Mouse (Mus musculus): ENCODE results near the gene Dyrk3. TPM values are rescaled to one million over a fixed set of nuclear protein-coding genes. Genes with fewer than 3 reads are reported as not detected.
"Not testable (repeated sequence)": the region's sequence is repeated elsewhere in the genome, so short reads cannot be mapped to it uniquely, and the experiment has no call there.

The Dyrk3 gene
- total and polyA plus RNA-seq, 3 experiments = 16.9 to 52.4 (median 21.1) TPM

GRCm38 (mm10) chr1:131164427-131164826 lies 26.3 kb upstream of the Dyrk3 start:
- H3K9me3 ChIP-seq (replicated peaks) = no peaks in the 10 kb centered on the region
- H3K27me3 ChIP-seq (ENCODE audit: insufficient read depth, low read length) = no peaks in the 10 kb centered on the region
- TF ChIP-seq POLR2AphosphoS5 (IDR thresholded peaks at IDR 0.05; ENCODE audit: insufficient replicate concordance, low read depth, low read length) (no peak), CTCF (IDR thresholded peaks at IDR 0.05; ENCODE audit: low read depth, low read length) (no peak), GATA1 (IDR thresholded peaks at IDR 0.05; ENCODE audit: borderline replicate concordance, low read length) (no peak), GATA2 (IDR thresholded peaks at IDR 0.05; ENCODE audit: borderline replicate concordance, low read depth, low read length) (no peak), TAL1 (conservative IDR thresholded peaks at IDR 0.05; ENCODE audit: low read depth, low read length) (no peak)
- H3K4me3 ChIP-seq (ENCODE audit: low read depth, low read length) = no peak overlapping the region
- peaks cover 98% of the 10 kb centered on the region for H3K36me3 ChIP-seq (replicated peaks)
- DNase-seq (ENCODE audit: low spot score) = no peak
- H3K4me1 ChIP-seq (ENCODE audit: insufficient read depth, low read depth, low read length) = peaks cover 21% of the 10 kb centered on the region
- no peak for ATAC-seq (ENCODE audit: extremely low read depth, insufficient number of reproducible peaks, low FRiP score, poor library complexity, severe bottlenecking)

DNA sequence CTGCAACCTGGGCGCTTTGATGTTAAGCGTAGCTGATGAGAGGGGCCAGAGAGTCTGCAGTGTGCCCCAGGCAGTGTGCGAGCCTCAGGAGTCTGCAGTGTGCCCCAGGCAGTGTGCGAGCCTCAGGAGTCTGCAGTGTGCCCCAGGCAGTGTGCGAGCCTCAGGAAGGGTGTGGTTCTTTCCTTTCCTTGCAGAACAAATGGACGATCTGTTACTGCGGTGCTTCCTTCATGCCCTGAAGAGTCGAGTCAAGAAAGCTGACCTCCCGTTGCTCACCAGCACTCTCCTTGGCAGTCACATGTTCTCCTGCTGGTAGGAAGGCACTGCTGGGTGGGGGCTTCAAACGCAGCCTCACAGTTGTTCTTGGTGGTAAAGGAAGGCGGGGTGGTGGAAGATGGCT lies 23.0 kb upstream of the Dyrk3 start:
- Histone ChIP-seq H3K36me3 (replicated peaks) (peaks cover 84% of the 10 kb centered on the region), H3K27me3 (ENCODE audit: insufficient read depth, low read length) (no peaks in the 10 kb centered on the region), H3K4me1 (ENCODE audit: insufficient read depth, low read depth, low read length) (peaks cover 29% of the 10 kb centered on the region), H3K9me3 (replicated peaks) (no peaks in the 10 kb centered on the region), H3K4me3 (ENCODE audit: low read depth, low read length) (no peak overlapping the region)
- DNase-seq (ENCODE audit: low spot score) = no peak
- TF ChIP-seq POLR2AphosphoS5 (IDR thresholded peaks at IDR 0.05; ENCODE audit: insufficient replicate concordance, low read depth, low read length) (no peak), CTCF (IDR thresholded peaks at IDR 0.05; ENCODE audit: low read depth, low read length) (no peak), TAL1 (conservative IDR thresholded peaks at IDR 0.05; ENCODE audit: low read depth, low read length) (no peak)
- peak; percentile 47; the same call in 1 of the 2 replicates for ATAC-seq (ENCODE audit: extremely low read depth, insufficient number of reproducible peaks, low FRiP score, poor library complexity, severe bottlenecking)

- not testable (repeated sequence) for DNase-seq (ENCODE audit: low spot score); ATAC-seq (ENCODE audit: extremely low read depth, insufficient number of reproducible peaks, low FRiP score, poor library complexity, severe bottlenecking); H3K4me3 ChIP-seq (ENCODE audit: low read depth, low read length); H3K9me3 ChIP-seq (replicated peaks); H3K27me3 ChIP-seq (ENCODE audit: insufficient read depth, low read length)
- Histone ChIP-seq H3K4me1 (ENCODE audit: insufficient read depth, low read depth, low read length) (peaks cover 41% of the 10 kb centered on the region), H3K36me3 (replicated peaks) (peaks cover 83% of the 10 kb centered on the region)
These were observed 21.6 kb upstream of the Dyrk3 start for GRCm38 (mm10) chr1:131159573-131160327.

- no peak for ATAC-seq (ENCODE audit: extremely low read depth, insufficient number of reproducible peaks, low FRiP score, poor library complexity, severe bottlenecking)
- Histone ChIP-seq H3K27me3 (ENCODE audit: insufficient read depth, low read length) (no peaks in the 10 kb centered on the region), H3K4me3 (ENCODE audit: low read depth, low read length) (no peak overlapping the region), H3K36me3 (replicated peaks) (peaks cover 44% of the 10 kb centered on the region), H3K4me1 (ENCODE audit: insufficient read depth, low read depth, low read length) (peaks cover 55% of the 10 kb centered on the region), H3K9me3 (replicated peaks) (no peaks in the 10 kb centered on the region)
- peak; percentile 60 for DNase-seq (ENCODE audit: low spot score)
- TF ChIP-seq GATA1 (IDR thresholded peaks at IDR 0.05; ENCODE audit: borderline replicate concordance, low read length) = no peak
- no peak for TF ChIP-seq TAL1 (conservative IDR thresholded peaks at IDR 0.05; ENCODE audit: low read depth, low read length)
- peak; percentile 98 for TF ChIP-seq CTCF (IDR thresholded peaks at IDR 0.05; ENCODE audit: low read depth, low read length)
These were observed 17.3 kb upstream of the Dyrk3 start for GRCm38 (mm10) chr1:131155456-131155855.

GRCm38 (mm10) chr1:131153018-131153629 lies 15.0 kb upstream of the Dyrk3 start, which contains the start of gene Eif2d:
Eif2d (plus strand) TSS chr1:131153181.
- ATAC-seq (ENCODE audit: extremely low read depth, insufficient number of reproducible peaks, low FRiP score, poor library complexity, severe bottlenecking) = peak; percentile 99
- H3K4me1 ChIP-seq (ENCODE audit: insufficient read depth, low read depth, low read length) = peaks cover 42% of the 10 kb centered on the region
- DNase-seq (ENCODE audit: low spot score) = peak; percentile 97

DNA sequence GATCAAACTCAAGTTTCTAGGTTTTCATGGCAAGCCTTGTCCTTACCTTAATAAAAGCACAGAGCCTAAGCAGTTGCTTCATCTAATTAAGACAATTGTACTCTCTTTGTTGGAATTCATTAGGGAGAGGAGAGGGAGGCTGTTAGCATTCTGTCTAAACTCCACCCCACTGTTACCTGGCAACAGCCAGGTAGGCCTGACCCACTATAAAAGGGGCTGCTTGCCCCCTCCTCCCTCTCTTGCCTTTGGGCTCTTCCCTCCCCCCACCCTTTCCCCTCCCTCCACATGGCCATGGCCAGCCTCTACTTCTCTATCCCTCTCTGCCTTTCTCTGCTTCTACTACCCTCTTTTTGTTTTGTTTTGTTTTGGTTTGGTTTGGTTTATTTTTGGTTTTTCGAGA lies 11.4 kb upstream of the Dyrk3 start:
- TF ChIP-seq POLR2AphosphoS5 (IDR thresholded peaks at IDR 0.05; ENCODE audit: insufficient replicate concordance, low read depth, low read length) = no peak
- TF ChIP-seq CTCF (IDR thresholded peaks at IDR 0.05; ENCODE audit: low read depth, low read length) = no peak
- no peak for TF ChIP-seq GATA1 (IDR thresholded peaks at IDR 0.05; ENCODE audit: borderline replicate concordance, low read length)
- no peak for TF ChIP-seq TAL1 (conservative IDR thresholded peaks at IDR 0.05; ENCODE audit: low read depth, low read length)
- TF ChIP-seq GATA2 (IDR thresholded peaks at IDR 0.05; ENCODE audit: borderline replicate concordance, low read depth, low read length) = no peak
- H3K4me3 ChIP-seq (ENCODE audit: low read depth, low read length) = no peak overlapping the region
- H3K27me3 ChIP-seq (ENCODE audit: insufficient read depth, low read length) = no peaks in the 10 kb centered on the region
- DNase-seq (ENCODE audit: low spot score) (no peak), ATAC-seq (ENCODE audit: extremely low read depth, insufficient number of reproducible peaks, low FRiP score, poor library complexity, severe bottlenecking) (no peak)
- H3K36me3 ChIP-seq (replicated peaks) = no peaks in the 10 kb centered on the region
- peaks cover under 1% of the 10 kb centered on the region for H3K9me3 ChIP-seq (replicated peaks)
- H3K4me1 ChIP-seq (ENCODE audit: insufficient read depth, low read depth, low read length) = peaks cover 60% of the 10 kb centered on the region

More at GRCm38 (mm10) chr1:131153018-131153629, 15.0 kb upstream of the Dyrk3 start, which contains the start of gene Eif2d:
- Histone ChIP-seq H3K9me3 (replicated peaks) (no peaks in the 10 kb centered on the region), H3K4me3 (ENCODE audit: low read depth, low read length) (peak within 1 kb of the TSS; percentile 74), H3K27me3 (ENCODE audit: insufficient read depth, low read length) (no peaks in the 10 kb centered on the region), H3K36me3 (replicated peaks) (peaks cover 23% of the 10 kb centered on the region)
- TF ChIP-seq POLR2AphosphoS5 (IDR thresholded peaks at IDR 0.05; ENCODE audit: insufficient replicate concordance, low read depth, low read length) (no peak), GATA2 (IDR thresholded peaks at IDR 0.05; ENCODE audit: borderline replicate concordance, low read depth, low read length) (no peak), CTCF (IDR thresholded peaks at IDR 0.05; ENCODE audit: low read depth, low read length) (no peak), GATA1 (IDR thresholded peaks at IDR 0.05; ENCODE audit: borderline replicate concordance, low read length) (no peak), TAL1 (conservative IDR thresholded peaks at IDR 0.05; ENCODE audit: low read depth, low read length) (no peak)
